Mouse (Mus musculus): ENCODE measurements around the gene Rhoj. TPM values are rescaled to one million over a fixed set of nuclear protein-coding genes. Genes with fewer than 3 reads are reported as not detected.

The Rhoj gene
- polyA plus RNA-seq, 1 experiment, result not detected

- 87% methylated on average over 6 of the region's 6 CpGs for WGBS
- H3K4me1 ChIP-seq (ENCODE audit: control insufficient read depth, insufficient read depth, low read length), result no peaks in the 10 kb centered on the region
- H3K27ac ChIP-seq (ENCODE audit: insufficient read depth, low read depth, low read length), result no peak overlapping the region
- H3K4me3 ChIP-seq (ENCODE audit: insufficient read depth, low read depth, low read length), result no peak overlapping the region
- TF ChIP-seq CTCF (IDR thresholded peaks at IDR 0.05; ENCODE audit: insufficient read depth, low read depth, low read length), result no peak
- no peak for TF ChIP-seq POLR2A (IDR thresholded peaks at IDR 0.05; ENCODE audit: insufficient read depth, low read depth, low read length)
Measured at GRCm38 (mm10) chr12:75292939-75293338, 15.2 kb upstream of the Rhoj start.

- 87% methylated on average over 1 of the region's 1 CpGs for WGBS
- Histone ChIP-seq H3K27ac (ENCODE audit: insufficient read depth, low read depth, low read length) (no peak overlapping the region), H3K4me1 (ENCODE audit: control insufficient read depth, insufficient read depth, low read length) (no peaks in the 10 kb centered on the region), H3K4me3 (ENCODE audit: insufficient read depth, low read depth, low read length) (no peak overlapping the region)
- TF ChIP-seq POLR2A (IDR thresholded peaks at IDR 0.05; ENCODE audit: insufficient read depth, low read depth, low read length), result no peak
Measured at GRCm38 (mm10) chr12:75299865-75300264, 8.3 kb upstream of the Rhoj start.

GRCm38 (mm10) chr12:75304132-75304531 lies 4.0 kb upstream of the Rhoj start:
- peaks cover 9% of the 10 kb centered on the region for H3K4me1 ChIP-seq (ENCODE audit: control insufficient read depth, insufficient read depth, low read length)
- 74% methylated on average over 6 of the region's 6 CpGs for WGBS
- H3K4me3 ChIP-seq (ENCODE audit: insufficient read depth, low read depth, low read length), result no peak overlapping the region
- no peak overlapping the region for H3K27ac ChIP-seq (ENCODE audit: insufficient read depth, low read depth, low read length)
- no peak for TF ChIP-seq CTCF (IDR thresholded peaks at IDR 0.05; ENCODE audit: insufficient read depth, low read depth, low read length)
- TF ChIP-seq POLR2A (IDR thresholded peaks at IDR 0.05; ENCODE audit: insufficient read depth, low read depth, low read length), result no peak

GRCm38 (mm10) chr12:75309756-75310155 lies 1.6 kb downstream of the Rhoj start:
- WGBS, result 69% methylated on average over 6 of the region's 6 CpGs
- H3K4me3 ChIP-seq (ENCODE audit: insufficient read depth, low read depth, low read length), result no peak overlapping the region
- H3K27ac ChIP-seq (ENCODE audit: insufficient read depth, low read depth, low read length), result no peak overlapping the region
- H3K4me1 ChIP-seq (ENCODE audit: control insufficient read depth, insufficient read depth, low read length), result peaks cover 11% of the 10 kb centered on the region
- TF ChIP-seq POLR2A (IDR thresholded peaks at IDR 0.05; ENCODE audit: insufficient read depth, low read depth, low read length) (no peak), CTCF (IDR thresholded peaks at IDR 0.05; ENCODE audit: insufficient read depth, low read depth, low read length) (no peak)

GRCm38 (mm10) chr12:75310766-75311165 lies 2.6 kb downstream of the Rhoj start:
- no peak overlapping the region for H3K4me3 ChIP-seq (ENCODE audit: insufficient read depth, low read depth, low read length)
- 73% methylated on average over 12 of the region's 12 CpGs for WGBS
- TF ChIP-seq CTCF (IDR thresholded peaks at IDR 0.05; ENCODE audit: insufficient read depth, low read depth, low read length), result no peak
- TF ChIP-seq POLR2A (IDR thresholded peaks at IDR 0.05; ENCODE audit: insufficient read depth, low read depth, low read length), result no peak
- no peak overlapping the region for H3K27ac ChIP-seq (ENCODE audit: insufficient read depth, low read depth, low read length)
- H3K4me1 ChIP-seq (ENCODE audit: control insufficient read depth, insufficient read depth, low read length), result peaks cover 11% of the 10 kb centered on the region

- WGBS, result 91% methylated on average over 8 of the region's 8 CpGs
- Histone ChIP-seq H3K4me3 (ENCODE audit: insufficient read depth, low read depth, low read length) (no peak overlapping the region), H3K27ac (ENCODE audit: insufficient read depth, low read depth, low read length) (no peak overlapping the region), H3K4me1 (ENCODE audit: control insufficient read depth, insufficient read depth, low read length) (peaks cover 11% of the 10 kb centered on the region)
- TF ChIP-seq POLR2A (IDR thresholded peaks at IDR 0.05; ENCODE audit: insufficient read depth, low read depth, low read length) (no peak), CTCF (IDR thresholded peaks at IDR 0.05; ENCODE audit: insufficient read depth, low read depth, low read length) (no peak)
Measured at GRCm38 (mm10) chr12:75311879-75312278, 3.8 kb downstream of the Rhoj start.

- peaks cover 2% of the 10 kb centered on the region; the same call in 1 of the 2 replicates for H3K4me1 ChIP-seq (ENCODE audit: control insufficient read depth, insufficient read depth, low read length)
- no peak overlapping the region for H3K27ac ChIP-seq (ENCODE audit: insufficient read depth, low read depth, low read length)
- 94% methylated on average over 3 of the region's 3 CpGs for WGBS
- TF ChIP-seq POLR2A (IDR thresholded peaks at IDR 0.05; ENCODE audit: insufficient read depth, low read depth, low read length), result no peak
- TF ChIP-seq CTCF (IDR thresholded peaks at IDR 0.05; ENCODE audit: insufficient read depth, low read depth, low read length), result no peak
- no peak overlapping the region for H3K4me3 ChIP-seq (ENCODE audit: insufficient read depth, low read depth, low read length)
Measured at GRCm38 (mm10) chr12:75313992-75314391, 5.9 kb downstream of the Rhoj start.

- TF ChIP-seq CTCF (IDR thresholded peaks at IDR 0.05; ENCODE audit: insufficient read depth, low read depth, low read length), result no peak
- no peak for TF ChIP-seq POLR2A (IDR thresholded peaks at IDR 0.05; ENCODE audit: insufficient read depth, low read depth, low read length)
- H3K4me1 ChIP-seq (ENCODE audit: control insufficient read depth, insufficient read depth, low read length), result peaks cover under 1% of the 10 kb centered on the region; the same call in 1 of the 2 replicates
- 84% methylated on average over 3 of the region's 3 CpGs for WGBS
Measured at GRCm38 (mm10) chr12:75315851-75316250, 7.7 kb downstream of the Rhoj start.

GRCm38 (mm10) chr12:75320441-75320925 lies 12.4 kb downstream of the Rhoj start:
- Histone ChIP-seq H3K4me3 (ENCODE audit: insufficient read depth, low read depth, low read length) (no peak overlapping the region), H3K4me1 (ENCODE audit: control insufficient read depth, insufficient read depth, low read length) (no peaks in the 10 kb centered on the region), H3K27ac (ENCODE audit: insufficient read depth, low read depth, low read length) (no peak overlapping the region)
- 86% methylated on average over 12 of the region's 12 CpGs for WGBS
- TF ChIP-seq POLR2A (IDR thresholded peaks at IDR 0.05; ENCODE audit: insufficient read depth, low read depth, low read length) (no peak), CTCF (IDR thresholded peaks at IDR 0.05; ENCODE audit: insufficient read depth, low read depth, low read length) (no peak)

More at GRCm38 (mm10) chr12:75315851-75316250, 7.7 kb downstream of the Rhoj start:
- Histone ChIP-seq H3K4me3 (ENCODE audit: insufficient read depth, low read depth, low read length) (no peak overlapping the region), H3K27ac (ENCODE audit: insufficient read depth, low read depth, low read length) (no peak overlapping the region)

GRCm38 (mm10) chr12:75321189-75321588 lies 13.1 kb downstream of the Rhoj start:
- no peak overlapping the region for H3K4me3 ChIP-seq (ENCODE audit: insufficient read depth, low read depth, low read length)
- H3K27ac ChIP-seq (ENCODE audit: insufficient read depth, low read depth, low read length), result no peak overlapping the region
- WGBS, result 76% methylated on average over 4 of the region's 4 CpGs
- H3K4me1 ChIP-seq (ENCODE audit: control insufficient read depth, insufficient read depth, low read length), result no peaks in the 10 kb centered on the region
- TF ChIP-seq CTCF (IDR thresholded peaks at IDR 0.05; ENCODE audit: insufficient read depth, low read depth, low read length), result no peak
- TF ChIP-seq POLR2A (IDR thresholded peaks at IDR 0.05; ENCODE audit: insufficient read depth, low read depth, low read length), result no peak
